Mouse (Mus musculus) central nervous system, embryonic 18 days (tissue): ENCODE results near the gene 4930442H23Rik. TPM values are rescaled to one million over a fixed set of nuclear protein-coding genes. Genes with fewer than 3 reads are reported as not detected.

Source experiments
- polyA plus RNA-seq: library from polyadenylated mRNA; depleted of rRNA; stranded (reverse); fragments of >200 nt; gene quantifications from 2 replicates; pipeline ENCODE4 v1.2.3, GENCODE M21; 2012; rRNA removed

Gene 4930442H23Rik
- polyA plus RNA-seq, result not detected in 2 replicates

DNA sequence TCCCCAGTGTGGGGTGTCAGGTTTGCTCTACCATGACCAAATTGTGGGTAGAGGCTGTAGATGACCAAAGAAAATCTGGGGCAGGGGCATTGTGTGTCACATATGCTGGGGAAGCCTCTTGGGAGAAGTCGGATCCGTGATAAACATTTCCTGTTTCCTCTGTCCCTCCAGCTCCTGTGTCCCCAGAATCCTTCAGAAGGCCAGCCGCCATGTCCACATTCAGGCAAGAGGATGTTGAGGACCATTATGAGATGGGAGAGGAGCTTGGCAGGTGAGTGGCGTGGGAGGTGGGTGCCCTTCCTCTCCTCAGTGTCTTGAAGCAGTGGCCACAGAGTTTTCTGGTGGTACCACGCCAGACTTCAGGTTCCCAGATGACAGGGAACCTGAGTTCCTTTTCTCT, at the start of gene 4930442H23Rik:
Gene 4930442H23Rik, minus strand, starts transcription at position 45 of the 400 bp plus-strand sequence.

DNA sequence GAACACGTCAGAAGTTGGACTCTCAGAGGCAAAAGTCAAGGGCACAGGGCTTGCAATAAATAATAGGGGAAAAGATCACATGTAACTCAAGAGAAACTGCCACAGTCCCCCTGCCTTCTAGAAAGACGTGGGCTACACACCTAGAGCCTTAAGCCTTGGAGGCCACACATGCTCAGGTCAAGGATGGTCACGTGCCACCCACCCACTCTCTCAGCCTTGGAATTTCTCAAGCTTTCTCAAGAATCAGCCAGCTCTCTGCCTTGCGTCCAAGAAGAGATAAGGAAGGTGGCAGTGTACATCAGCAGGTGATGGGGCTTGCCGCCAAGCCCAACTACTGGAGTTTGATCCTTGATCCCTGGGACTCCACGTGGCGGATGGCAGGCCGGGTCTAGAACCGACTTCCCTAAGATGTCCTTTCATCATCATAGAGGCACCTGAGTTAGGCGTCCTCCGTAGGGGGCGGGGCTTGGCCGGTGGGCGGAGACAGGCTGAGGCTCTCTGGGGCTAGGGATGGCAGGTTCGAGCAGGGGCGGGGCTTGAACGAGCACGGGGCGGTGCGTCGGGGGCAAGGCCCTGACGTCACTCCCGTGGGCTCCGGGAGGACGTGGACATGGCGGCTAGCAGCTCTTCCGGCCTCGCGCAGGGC, 49.1 kb upstream of the 4930442H23Rik start, which contains the start of gene Zfr2:
Gene Zfr2, plus strand, starts transcription at position 576 of the 646 bp plus-strand sequence.

DNA sequence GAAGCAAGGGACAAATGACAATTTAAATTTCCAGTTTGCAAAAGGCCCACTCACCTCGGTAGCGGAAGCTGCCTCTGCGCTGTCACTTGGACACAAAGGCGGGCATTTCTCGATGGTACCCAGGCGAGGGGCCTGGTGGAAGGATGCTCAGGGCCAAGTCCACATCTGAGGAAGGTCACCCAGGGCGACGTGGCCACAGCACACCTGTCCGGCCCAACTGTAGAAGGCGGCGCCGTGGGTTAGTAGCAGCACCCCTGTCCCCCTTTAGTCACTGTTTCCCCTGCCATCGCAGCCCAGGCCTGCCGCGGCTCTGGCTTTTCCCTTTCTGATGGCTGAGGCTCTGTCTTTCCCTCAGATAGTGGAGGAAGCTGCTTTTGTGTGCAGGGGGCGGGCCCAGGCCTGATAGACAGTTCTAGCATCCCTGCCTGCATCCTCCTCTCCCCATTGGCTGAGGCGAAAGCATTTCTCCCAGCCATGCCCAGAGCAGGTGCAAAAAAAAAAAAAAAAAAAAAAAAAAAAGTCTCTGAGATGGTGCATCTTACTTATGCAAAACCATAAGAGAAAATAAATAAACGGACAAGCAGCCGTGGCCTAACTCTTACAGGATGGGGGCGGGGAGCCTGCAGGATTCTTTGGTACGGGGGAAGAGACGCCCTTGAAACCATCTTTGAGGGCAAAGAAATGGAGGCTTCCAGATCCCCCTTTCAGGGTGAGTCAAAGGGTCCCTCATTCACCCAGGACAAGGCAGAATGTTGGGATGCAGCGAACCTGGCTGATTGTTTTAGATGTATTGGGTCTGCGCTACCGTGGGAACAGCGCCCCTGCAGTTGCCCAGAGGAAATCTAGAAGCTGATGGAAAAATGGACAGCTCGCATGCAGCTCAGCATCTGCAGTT, 47.0 kb upstream of the 4930442H23Rik start, which contains the start of gene Atcay:
Gene Atcay, minus strand, starts transcription at position 396 of the 895 bp plus-strand sequence.

DNA sequence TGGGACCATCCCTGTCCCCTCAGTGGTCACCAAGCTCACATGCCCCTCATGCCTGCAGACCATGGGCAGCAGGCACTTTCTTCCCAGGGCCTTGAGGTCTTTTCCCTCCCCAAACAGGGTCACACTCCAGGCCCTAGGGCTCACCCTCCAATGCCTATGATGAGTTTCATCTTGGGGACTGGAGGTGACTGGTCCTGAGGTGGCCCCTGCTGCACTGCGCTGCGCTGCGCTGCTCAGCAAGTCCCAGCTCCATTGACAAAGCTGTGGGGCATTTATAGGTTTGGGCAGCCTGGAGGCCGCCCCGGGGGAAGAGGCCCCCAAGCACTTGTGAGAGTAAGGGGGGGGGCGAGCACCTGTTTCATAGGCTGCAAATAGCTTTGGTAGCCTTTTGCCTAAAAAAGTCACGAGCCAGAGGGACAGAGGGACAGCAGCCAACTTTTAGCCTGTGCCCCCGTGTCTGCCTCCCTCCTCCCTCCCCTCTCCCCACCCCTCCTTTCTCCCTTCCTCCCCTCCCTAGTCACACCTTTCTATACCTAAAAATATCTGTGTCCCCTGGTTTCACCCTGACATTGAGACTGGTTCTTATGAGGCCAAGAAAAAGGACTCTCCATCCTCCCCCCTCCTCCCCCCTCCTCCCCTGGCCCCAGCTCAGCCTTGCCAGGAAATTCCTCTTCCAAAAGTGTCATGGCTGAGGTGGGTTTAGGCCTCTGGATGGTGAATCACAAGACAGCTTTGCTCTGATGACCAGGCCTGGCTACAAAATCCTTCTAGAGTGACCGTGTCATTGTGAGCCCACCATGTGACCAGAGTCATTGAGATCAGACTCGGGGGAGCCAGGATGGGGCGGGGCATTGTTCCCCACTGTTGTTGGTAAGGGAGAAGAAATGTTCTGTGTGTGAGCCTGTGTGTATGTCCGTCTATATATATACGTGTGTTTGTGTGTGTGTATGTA, 18.4 kb upstream of the 4930442H23Rik start, which contains the start of gene Nmrk2:
Gene Nmrk2, minus strand, starts transcription at position 245 of the 952 bp plus-strand sequence.

DNA sequence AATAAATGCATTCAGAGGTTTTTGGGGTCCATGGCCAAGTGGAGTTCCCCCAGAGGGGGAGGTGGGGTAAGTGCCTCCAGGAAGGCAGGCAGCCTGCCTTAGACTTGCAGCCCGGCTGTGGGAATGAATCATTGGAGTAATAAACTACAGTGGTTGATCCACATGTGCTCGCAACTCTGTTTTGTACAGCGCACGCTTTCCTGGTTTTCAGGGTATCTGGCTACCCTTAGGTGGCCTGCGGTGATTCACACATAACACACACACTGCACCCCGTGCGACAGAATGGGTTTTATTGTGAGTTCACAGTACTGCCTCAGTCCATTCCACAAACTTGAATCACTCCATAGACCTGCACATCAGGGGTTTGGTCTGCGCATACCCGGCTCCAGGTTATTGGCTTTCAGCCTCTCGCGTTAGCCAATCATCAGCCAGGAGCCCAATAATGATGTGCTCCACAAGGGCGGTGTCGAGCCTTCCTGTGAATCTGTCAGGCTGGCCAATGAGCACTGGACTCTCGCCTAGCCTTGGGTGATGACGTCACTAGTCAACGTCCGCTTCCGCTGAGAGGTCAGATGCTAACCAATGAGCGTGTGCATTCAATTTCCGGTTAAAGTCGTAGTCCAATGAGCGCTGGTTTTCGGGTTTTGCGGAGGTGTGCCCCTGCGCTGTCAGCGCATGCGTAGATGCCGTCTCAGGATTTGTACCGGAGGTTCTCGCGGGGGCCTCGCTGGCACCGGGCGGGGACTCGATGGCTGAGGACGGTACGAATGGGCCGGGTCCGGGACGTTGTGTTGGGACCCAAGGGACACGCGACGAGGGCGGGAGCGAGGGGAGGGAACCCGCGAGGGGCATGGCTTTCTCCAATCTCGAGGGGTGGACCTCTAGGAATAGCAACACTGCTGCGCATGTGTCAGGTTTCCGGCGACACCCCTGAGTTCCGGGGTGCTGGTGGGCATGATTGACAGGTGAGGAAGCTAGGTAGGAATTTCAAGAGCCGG, 1.0 kb downstream of the 4930442H23Rik start, which contains the start of gene Dapk3:
Gene Dapk3, plus strand, starts transcription at position 670 of the 998 bp plus-strand sequence.

DNA sequence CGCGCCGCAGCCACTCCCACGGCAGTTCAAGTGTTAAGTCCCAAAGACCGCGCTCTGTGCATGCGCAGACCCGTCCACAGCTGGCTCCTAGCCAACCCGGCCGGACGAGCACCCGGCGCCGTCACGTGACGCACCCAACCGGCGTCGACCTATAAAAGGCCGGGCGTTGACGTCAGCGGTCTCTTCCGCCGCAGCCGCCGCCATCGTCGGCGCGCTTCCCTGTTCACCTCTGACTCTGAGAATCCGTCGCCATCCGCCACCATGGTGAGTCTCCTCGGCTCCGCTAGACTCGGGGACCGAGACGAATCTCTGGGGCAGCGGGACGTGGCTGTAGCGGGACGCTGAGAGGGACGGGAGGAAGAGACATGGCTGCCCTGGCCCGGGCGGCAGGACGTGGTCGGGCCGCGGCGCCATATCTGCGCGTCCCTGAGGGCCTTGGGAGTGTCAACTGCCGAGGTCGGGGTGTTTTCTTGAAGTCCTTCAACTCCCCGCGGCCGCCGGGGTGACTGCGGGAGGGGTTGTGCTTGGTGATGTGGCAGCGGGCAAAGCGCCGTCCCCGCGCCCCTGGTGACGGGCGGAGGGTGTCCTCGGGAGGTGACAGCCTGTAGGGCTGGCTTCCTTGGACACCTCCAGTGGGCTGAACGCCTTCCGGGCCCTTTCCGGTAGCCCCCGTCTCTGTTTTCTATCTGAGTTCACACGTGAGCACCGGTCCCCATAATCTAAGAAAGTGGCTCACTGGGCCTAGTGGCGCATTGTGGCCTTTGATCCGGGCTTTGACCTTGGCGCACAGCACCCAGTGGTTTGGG, 7.0 kb downstream of the 4930442H23Rik start, which contains the start of gene Eef2:
Gene Eef2, plus strand, starts transcription at position 166 of the 806 bp plus-strand sequence.

DNA sequence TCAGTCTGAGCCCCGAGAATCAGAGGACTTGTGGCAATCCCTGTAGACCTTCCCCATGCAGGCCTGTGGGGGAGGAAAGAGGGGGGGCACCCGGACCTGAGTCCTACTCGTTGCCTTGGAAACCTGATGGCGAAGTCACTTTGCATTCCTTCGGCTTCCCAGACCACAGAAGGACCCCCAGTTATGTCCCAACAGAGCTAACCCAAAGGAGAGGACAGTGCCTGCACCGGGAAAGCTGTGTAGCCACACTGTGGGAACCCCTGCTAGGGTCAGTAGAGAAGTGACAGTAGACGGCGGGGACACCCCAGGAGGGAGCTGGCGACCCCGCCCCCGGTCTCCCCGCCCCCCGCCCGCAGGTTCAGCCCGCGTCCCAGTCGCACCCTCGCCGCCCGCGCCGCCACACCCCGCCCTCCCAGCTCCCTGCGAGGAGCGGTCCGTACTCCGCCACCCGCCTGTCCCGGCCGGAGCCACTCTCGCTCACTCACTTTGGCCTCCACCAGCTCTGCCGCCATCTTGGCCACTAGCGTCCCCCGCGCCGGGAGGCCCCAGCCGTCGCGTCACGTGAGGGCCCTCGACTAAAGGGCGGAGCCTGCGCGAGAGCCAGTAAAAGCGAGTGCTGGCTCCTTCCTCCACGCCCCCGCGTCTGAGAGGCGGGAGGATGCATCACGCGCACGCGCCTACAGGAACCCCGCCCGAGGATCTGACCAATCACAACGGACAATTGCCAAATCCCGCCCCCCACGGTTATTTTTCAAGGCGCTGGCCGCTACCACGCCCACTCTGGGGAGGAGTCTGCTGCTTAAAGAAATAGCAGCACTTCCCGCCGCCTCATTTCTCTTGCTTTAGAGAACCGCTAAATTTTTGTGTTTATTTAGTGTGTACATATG, 16.2 kb downstream of the 4930442H23Rik start, which contains the start of gene Pias4:
Gene Pias4, minus strand, starts transcription at position 724 of the 887 bp plus-strand sequence.

DNA sequence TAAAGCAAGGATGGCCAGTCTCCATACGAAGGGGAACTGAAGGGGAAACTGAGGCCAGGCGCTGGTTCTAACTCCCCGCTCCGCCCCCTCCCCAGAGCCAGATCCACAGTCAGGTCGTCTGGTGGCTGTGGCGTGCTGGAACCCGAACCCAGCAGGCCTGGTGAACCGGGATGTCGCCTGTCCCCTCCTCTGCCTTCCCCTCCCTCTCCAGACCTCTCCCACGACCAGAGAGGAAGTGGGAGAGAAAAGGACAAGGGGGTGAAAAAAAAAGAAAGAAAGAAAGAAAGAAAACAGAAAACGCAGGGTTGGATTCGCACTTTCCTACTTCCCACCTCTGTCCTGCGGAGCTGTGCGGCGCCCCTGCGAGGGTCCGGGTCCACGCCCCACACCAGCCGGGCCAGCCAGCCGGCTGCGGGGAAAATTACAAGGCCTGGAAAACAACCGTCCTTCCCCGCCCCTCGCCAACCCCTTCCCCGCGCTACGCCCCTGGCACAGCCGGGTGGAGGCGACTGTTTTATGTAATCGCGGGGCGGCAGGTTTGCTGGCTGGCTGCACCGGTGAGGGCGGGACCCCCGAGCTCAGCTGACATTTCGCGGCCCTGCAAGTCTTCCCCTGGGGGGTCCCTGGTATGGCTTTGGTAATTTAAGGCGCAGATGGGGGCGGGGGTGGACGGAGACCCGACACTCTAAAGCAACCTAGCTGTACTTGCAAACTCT, 48.5 kb downstream of the 4930442H23Rik start, which contains the start of gene Zbtb7a:
Gene Zbtb7a, plus strand, starts transcription at position 255 of the 716 bp plus-strand sequence.

Other genes with a start within 250 kb of the 4930442H23Rik start
- 37.5 and 53.7 TPM in 2 replicates for gene Gng7, start 168.9 kb downstream of the 4930442H23Rik start, polyA plus RNA-seq
- 63.0 and 72.2 TPM in 2 replicates for gene Diras1, start 158.2 kb downstream of the 4930442H23Rik start, polyA plus RNA-seq
- 68.4 and 75.8 TPM in 2 replicates for gene Slc39a3, start 146.4 kb downstream of the 4930442H23Rik start, polyA plus RNA-seq
- gene Sgta, start 123.7 kb downstream of the 4930442H23Rik start, polyA plus RNA-seq, result 265 and 268 TPM in 2 replicates
- 75.2 and 75.3 TPM in 2 replicates for gene Thop1, start 113.8 kb downstream of the 4930442H23Rik start, polyA plus RNA-seq
- gene Creb3l3, start 85.0 kb downstream of the 4930442H23Rik start, polyA plus RNA-seq, result 0.40 and 0.48 TPM in 2 replicates
- gene Map2k2, start 77.9 kb downstream of the 4930442H23Rik start, polyA plus RNA-seq, result 179 and 183 TPM in 2 replicates
- 8.3 and 9.9 TPM in 2 replicates for gene Zbtb7a, start 48.6 kb downstream of the 4930442H23Rik start, polyA plus RNA-seq
- 23.5 and 28.9 TPM in 2 replicates for gene Pias4, start 15.9 kb downstream of the 4930442H23Rik start, polyA plus RNA-seq
- 1,300 and 1,423 TPM in 2 replicates for gene Eef2, start 7.2 kb downstream of the 4930442H23Rik start, polyA plus RNA-seq
- gene Dapk3, start 844 bp downstream of the 4930442H23Rik start, polyA plus RNA-seq, result 67.6 and 77.1 TPM in 2 replicates
- 0.16 and 0.17 TPM in 2 replicates for gene Nmrk2, start 18.2 kb upstream of the 4930442H23Rik start, polyA plus RNA-seq
- gene Atcay, start 47.0 kb upstream of the 4930442H23Rik start, polyA plus RNA-seq, result 163 and 174 TPM in 2 replicates
- gene Zfr2, start 49.3 kb upstream of the 4930442H23Rik start, polyA plus RNA-seq, result 67.6 and 70.9 TPM in 2 replicates
- 160 and 167 TPM in 2 replicates for gene Matk, start 69.1 kb upstream of the 4930442H23Rik start, polyA plus RNA-seq
- gene Mrpl54, start 83.1 kb upstream of the 4930442H23Rik start, polyA plus RNA-seq, result 61.6 and 82.0 TPM in 2 replicates
- 43.6 and 46.7 TPM in 2 replicates for gene Apba3, start 83.1 kb upstream of the 4930442H23Rik start, polyA plus RNA-seq
- 4.7 and 5.7 TPM in 2 replicates for gene Tjp3, start 107.7 kb upstream of the 4930442H23Rik start, polyA plus RNA-seq
- gene Pip5k1c, start 109.1 kb upstream of the 4930442H23Rik start, polyA plus RNA-seq, result 209 and 257 TPM in 2 replicates
- 31.3 and 32.6 TPM in 2 replicates for gene Cactin, start 137.3 kb upstream of the 4930442H23Rik start, polyA plus RNA-seq
- gene Tbxa2r, start 144.9 kb upstream of the 4930442H23Rik start, polyA plus RNA-seq, result 2.9 and 3.2 TPM in 2 replicates
- gene Gipc3, start 159.4 kb upstream of the 4930442H23Rik start, polyA plus RNA-seq, result 0.08 and 0.09 TPM in 2 replicates
- gene Hmg20b, start 166.6 kb upstream of the 4930442H23Rik start, polyA plus RNA-seq, result 29.3 and 32.0 TPM in 2 replicates
- 17.9 and 18.2 TPM in 2 replicates for gene Mfsd12, start 173.6 kb upstream of the 4930442H23Rik start, polyA plus RNA-seq
- gene 4930404N11Rik, start 182.0 kb upstream of the 4930442H23Rik start, polyA plus RNA-seq, result 0.48 TPM in 1 of 2 replicates, not detected in the other
- gene Fzr1, start 194.7 kb upstream of the 4930442H23Rik start, polyA plus RNA-seq, result 138 and 139 TPM in 2 replicates
- 66.2 and 66.7 TPM in 2 replicates for gene Dohh, start 200.6 kb upstream of the 4930442H23Rik start, polyA plus RNA-seq
- gene Gm48551, start 200.6 kb upstream of the 4930442H23Rik start, polyA plus RNA-seq, result 6.6 and 8.8 TPM in 2 replicates
- 7.0 and 10.1 TPM in 2 replicates for gene Gm48552, start 205.2 kb upstream of the 4930442H23Rik start, polyA plus RNA-seq
- 3.9 and 4.1 TPM in 2 replicates for gene Smim24, start 209.2 kb upstream of the 4930442H23Rik start, polyA plus RNA-seq